Mouse (Mus musculus) bone marrow, adult 2 months (tissue): Measurements from ENCODE around the gene Tmem186. TPM values are rescaled to one million over a fixed set of nuclear protein-coding genes. Genes with fewer than 3 reads are reported as not detected.

Experiments used
- H3K27ac ChIP-seq: fragments of 200-500 bp; 2 replicates; pipeline ENCODE4 v1.5.1; 2012; ENCODE audit warnings: low read depth, mild to moderate bottlenecking, control low read depth, inconsistent platforms, low read length; ENCODE audit not compliant: control insufficient read depth, poor library complexity, insufficient read depth
- H3K4me1 ChIP-seq: fragments of 200-500 bp; 2 replicates; pipeline ENCODE4 v1.6.1; 2011; ENCODE audit warnings: low read length; ENCODE audit not compliant: control insufficient read depth, insufficient read depth
- H3K4me3 ChIP-seq: fragments of 200-500 bp; replicated peaks from 2 replicates; pipeline ENCODE3; 2011; ENCODE audit warnings: mild to moderate bottlenecking, low read depth, low read length, control low read depth; ENCODE audit not compliant: control insufficient read depth
- CTCF ChIP-seq: fragments of 200-500 bp; IDR thresholded peaks from 2 replicates; pipeline ENCODE4 v1.5.1; 2011; ENCODE audit warnings: low read length, control low read depth; ENCODE audit not compliant: control insufficient read depth, insufficient read depth
- POLR2A ChIP-seq: fragments of 200-500 bp; IDR thresholded peaks from 2 replicates; pipeline ENCODE4 v1.6.1; 2011; ENCODE audit warnings: low read depth, mild to moderate bottlenecking, control low read depth, low read length, borderline replicate concordance; ENCODE audit not compliant: control insufficient read depth
- WGBS: fragments of 180-500 bp; shearing (Covaris S2); methylation state at CpG from one replicate; pipeline ENCODE4 v1.1.7; 2018; 5-methylcytosine and 5-hydroxymethylcytosine counted together
- polyA plus RNA-seq: library from polyadenylated mRNA; stranded (reverse); fragments of >200 nt; gene quantifications from 2 replicates; pipeline ENCODE4 v1.2.4, GENCODE M21; 2011; ENCODE audit warnings: low replicate concordance; ENCODE audit not compliant: missing spikeins, insufficient read depth, insufficient read length

Tmem186 gene
- polyA plus RNA-seq: 8.0 TPM in 2 replicates

DNA sequence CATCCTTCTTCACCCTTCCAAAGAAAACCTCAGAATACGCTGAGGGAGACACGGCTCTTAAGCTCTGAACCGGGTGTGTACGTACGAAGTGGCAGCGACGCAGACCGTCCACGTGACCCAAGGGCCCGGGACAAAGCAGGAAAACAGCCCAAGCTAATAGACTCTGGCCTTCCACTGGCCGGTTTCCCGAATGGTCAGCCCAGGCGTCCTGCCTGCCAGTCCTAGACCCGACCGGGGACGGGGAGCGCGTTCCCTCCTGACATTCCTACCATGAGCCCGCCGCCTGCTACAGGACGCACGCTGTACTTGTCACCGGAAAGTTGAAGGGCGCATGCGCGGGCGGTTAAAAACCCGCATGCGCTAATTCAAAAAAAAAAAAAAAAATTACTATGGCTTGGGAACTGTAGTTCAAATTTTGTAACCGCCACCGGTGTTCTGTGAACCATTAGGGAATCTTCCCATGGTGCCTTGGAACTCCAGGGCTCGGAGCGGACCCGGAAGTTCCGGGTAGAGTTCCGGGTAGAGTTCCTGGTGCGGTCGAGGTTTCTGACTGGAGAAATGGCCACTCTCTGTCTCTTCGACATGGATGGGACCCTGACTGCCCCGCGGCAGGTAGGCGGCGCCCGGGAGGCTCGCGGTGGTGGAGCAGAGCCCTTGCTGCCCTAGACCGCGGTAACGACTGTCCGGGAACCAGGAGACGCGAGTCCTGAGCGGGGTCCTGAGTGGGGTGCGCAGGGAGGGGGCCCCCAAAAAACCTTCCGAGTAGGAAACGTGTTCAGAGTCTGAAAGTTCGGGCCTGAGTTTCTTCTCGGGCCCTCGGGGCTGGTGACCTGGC lies at the start of gene Tmem186, which contains the start of gene Pmm2:
Gene Tmem186 (minus strand): TSS at position 496 of the 835 bp plus-strand sequence.
Gene Pmm2 (plus strand): TSS at position 458 of the 835 bp plus-strand sequence.
- no peaks in the 10 kb centered on the region; the same call in 1 of the 2 replicates for H3K4me1 ChIP-seq

DNA sequence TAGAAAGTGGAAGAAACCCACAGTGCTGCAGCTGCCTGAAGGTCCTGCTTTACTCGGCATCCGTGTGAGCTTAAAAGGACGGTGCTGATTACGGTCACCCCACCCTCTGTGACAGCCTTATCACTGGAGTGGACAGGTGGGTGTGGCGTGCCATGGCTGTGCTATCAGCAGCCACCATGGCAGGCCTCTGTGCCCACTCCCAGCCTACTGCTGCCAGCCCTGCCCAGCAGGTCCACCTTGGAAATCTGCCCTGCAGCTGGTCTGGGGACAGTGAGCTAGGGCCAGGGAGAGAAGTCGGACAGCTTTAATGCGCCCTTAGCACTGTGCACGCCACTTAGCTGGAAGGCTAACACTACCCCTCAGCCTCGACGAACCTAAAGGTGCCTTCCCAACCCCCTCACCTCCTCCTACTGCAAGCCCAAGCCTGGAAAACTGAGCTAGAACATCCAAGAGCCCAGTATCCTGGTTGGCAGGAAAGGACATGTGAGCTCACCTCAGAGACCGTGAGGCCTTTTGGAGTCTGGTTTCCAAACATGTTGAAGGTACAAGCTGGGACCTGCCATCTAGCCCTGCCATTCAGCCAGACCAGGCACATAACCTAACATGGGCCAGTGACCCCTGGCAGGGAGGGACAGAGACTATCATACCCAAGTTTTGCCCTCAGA lies 49.5 kb upstream of the Tmem186 start:
- Histone ChIP-seq H3K27ac (peak overlapping the region; percentile 76), H3K4me3 (no peak overlapping the region), H3K4me1 (peaks cover 2% of the 10 kb centered on the region; the same call in 1 of the 2 replicates)
- 62% methylated on average over 11 of the region's 11 CpGs for WGBS
- TF ChIP-seq POLR2A (peak; percentile 63; the same call in 1 of the 2 replicates), CTCF (no peak)

More for the DNA sequence above, at the start of gene Tmem186, which contains the start of gene Pmm2:
- WGBS: under 1% methylated on average over 59 of the region's 59 CpGs
- TF ChIP-seq CTCF (peak; percentile 14; the same call in 1 of the 2 replicates), POLR2A (peak; percentile 52)
- Histone ChIP-seq H3K4me3 (peak within 1 kb of the TSS; percentile 92), H3K27ac (peak within 1 kb of the TSS; percentile 89)

DNA sequence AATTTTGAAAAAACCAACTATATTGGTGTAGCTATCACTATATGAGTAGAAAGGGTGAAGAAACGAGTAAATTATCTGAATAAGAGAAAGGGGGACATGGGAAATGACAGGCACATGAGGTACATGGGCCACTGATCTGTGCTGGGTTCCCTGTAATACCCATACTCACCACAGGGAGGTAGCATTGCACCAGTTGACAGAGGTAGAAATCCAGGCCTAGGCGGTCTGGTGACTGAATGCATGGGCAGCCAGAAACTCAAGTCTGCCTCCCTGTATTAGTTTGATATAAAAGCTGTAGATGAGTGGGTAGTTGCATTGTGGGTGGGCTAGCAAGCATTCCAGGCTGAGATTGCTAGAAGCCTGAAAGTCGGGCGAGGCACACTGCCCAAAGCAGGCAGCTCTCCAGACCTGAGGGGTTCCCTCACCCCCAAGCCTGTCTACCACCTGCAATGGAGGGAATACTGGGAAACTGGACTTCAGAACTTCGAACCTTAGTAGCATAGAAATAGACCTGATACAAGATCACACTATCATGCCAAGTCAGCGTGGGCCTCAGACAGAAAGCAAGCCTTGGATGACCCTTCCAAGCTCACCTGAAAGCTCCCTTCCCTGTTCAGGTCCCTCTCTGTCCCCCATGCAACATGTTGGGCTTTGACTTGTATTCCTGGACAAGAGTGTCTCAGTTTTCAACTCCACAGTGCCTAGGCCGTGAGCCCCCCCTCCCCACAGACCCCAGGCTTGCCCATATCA lies 48.8 kb upstream of the Tmem186 start:
- peak; percentile 92 for TF ChIP-seq CTCF
- TF ChIP-seq POLR2A: no peak
- 46% methylated on average over 7 of the region's 7 CpGs for WGBS

DNA sequence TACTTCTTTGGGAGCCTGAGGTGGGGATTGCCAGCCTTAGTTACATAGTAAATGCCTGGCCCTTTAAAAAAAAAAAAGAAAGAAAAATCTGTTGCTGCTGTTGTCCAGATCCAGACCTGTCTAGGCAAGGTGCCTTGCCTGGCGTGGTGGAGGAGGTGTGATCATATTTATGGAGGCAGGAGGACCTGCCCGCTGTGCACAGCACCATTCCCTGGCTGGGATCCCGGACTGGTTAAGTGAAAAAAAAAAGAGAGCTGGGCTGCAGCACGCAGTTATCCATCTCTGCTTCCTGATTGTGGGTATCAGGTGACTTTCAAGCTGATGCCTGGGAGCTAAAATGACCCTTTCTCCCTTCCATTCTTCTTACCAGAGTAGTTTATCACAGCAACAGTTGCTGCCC lies 47.6 kb upstream of the Tmem186 start:
- WGBS: 65% methylated on average over 4 of the region's 4 CpGs
- no peak for TF ChIP-seq CTCF
- TF ChIP-seq POLR2A: no peak
- no peak overlapping the region for H3K4me3 ChIP-seq
- peaks cover 2% of the 10 kb centered on the region; the same call in 1 of the 2 replicates for H3K4me1 ChIP-seq
- H3K27ac ChIP-seq: no peak overlapping the region

More for the DNA sequence above, 48.8 kb upstream of the Tmem186 start:
- H3K4me1 ChIP-seq: peaks cover 2% of the 10 kb centered on the region; the same call in 1 of the 2 replicates
- peak overlapping the region; percentile 76 for H3K27ac ChIP-seq
- no peak overlapping the region for H3K4me3 ChIP-seq

DNA sequence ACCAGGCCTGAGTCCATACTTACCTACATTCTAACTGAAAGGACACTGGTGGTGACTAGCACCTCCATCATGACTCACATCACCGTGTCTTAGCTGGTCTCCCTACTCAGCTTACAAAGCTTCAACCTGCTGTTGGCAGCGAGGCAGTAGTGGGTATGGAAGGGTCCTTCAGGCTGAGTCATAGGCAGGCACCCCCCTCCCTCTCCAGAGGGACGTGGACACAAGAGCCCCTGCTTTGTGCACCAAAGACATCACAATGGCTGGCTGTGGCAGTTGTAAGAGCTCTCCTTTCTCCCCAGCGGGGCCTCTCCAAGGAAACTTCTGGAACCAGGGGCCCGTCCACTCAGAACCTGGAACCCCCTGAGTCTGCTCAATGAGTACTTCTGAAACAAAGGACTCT lies 43.0 kb upstream of the Tmem186 start, which contains the start of gene Gm5767:
Gene Gm5767 (plus strand): TSS at position 301 of the 400 bp plus-strand sequence.
- no peaks in the 10 kb centered on the region; the same call in 1 of the 2 replicates for H3K4me1 ChIP-seq
- TF ChIP-seq CTCF: no peak
- WGBS: 86% methylated on average over 5 of the region's 5 CpGs
- no peak within 1 kb of the TSS for H3K4me3 ChIP-seq
- peak within 1 kb of the TSS; percentile 25; the same call in 1 of the 2 replicates for H3K27ac ChIP-seq

DNA sequence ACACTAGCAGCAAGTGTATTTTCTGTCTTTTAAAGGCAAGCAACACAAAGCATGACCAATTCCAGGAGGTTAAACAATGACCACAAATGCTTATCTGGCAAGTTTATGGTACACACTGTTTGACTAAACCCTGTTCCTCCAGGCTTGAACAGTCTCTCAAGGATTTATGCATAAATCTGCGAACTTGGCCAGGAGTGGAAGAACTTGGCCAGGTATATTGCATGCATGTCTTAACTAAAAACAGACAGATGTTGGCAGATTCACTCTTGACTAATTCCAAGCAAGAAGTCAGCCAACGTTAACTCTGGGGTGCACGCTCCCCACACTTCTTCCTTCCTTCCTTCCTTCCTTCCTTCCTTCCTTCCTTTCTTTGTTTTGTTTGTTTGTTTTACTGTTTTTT lies 42.3 kb upstream of the Tmem186 start:
- no peak overlapping the region for H3K4me3 ChIP-seq
- no peak overlapping the region for H3K27ac ChIP-seq

DNA sequence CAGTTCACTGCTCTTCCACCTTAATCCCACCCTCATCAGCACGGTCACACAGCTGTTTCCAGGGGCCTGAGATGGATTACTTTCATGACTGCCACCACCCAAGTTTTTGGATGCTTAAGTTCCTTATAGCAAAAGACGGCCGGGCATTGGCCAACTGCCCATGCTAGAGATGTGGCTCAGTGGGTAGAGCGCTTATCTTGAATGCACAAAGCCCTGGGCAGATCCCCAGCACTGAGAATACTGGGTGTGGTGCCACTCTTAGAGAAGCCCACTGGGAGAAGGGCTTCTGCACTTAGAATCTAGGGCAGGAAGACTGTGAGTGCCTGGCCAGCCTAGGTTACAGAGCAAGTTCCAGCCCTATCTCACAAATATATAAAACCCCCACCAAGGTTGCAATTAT lies 41.2 kb upstream of the Tmem186 start:
- peaks cover 3% of the 10 kb centered on the region for H3K4me1 ChIP-seq
- H3K4me3 ChIP-seq: no peak overlapping the region
- peak overlapping the region; percentile 83 for H3K27ac ChIP-seq
- WGBS: 59% methylated on average over 4 of the region's 4 CpGs
- TF ChIP-seq CTCF (no peak), POLR2A (no peak)

More for the DNA sequence above, 42.3 kb upstream of the Tmem186 start:
- TF ChIP-seq CTCF (no peak), POLR2A (no peak)
- H3K4me1 ChIP-seq: no peaks in the 10 kb centered on the region; the same call in 1 of the 2 replicates
- 58% methylated on average over 3 of the region's 3 CpGs for WGBS
